Comparison of ENCODE assay signal across 8 mouse cellular contexts in the genomic region with DNA sequence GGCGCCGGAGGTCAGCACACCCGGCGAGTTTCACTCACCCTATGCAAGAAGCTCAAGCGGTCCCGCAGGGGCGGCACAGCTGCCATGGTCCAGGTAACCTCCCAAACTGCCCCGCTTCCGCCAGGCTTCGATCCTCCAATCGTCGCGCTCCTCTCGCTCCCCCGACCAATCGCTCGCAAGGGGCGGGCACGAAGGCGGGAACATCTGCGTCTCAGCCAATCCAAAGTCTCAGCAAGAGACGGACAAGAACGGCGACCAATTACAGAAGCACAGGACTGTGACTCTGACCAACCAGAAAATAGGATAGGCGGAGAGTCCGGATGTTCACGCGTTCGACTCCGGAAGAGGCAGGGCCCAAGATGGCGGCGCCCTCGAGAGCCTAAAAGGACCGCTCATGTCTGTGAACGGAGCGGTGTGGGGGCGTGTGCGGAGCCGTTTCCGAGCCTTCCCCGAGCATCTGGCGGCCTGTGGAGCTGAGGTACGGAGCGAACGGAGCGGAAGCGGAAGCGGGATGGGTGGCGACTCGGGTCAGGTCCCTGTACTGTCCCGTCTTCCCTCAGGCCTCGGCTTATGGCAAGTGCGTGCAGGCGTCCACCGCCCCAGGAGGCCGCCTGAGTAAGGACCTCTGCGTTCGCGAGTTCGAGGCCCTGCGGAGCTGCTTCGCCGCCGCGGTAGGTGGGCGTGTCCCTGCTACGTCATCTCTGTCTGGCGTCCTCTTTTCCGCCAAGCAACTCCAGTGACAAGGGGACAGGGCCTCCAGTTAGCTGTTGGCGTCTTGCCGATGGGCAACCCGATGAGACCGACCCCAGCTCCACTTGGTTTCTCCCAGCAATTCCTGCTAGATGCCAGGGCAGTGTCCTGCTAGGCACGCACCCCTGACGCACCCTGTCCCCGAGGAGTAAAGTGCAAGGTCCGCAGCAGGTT. TPM values are rescaled to one million over a fixed set of nuclear protein-coding genes. Genes with fewer than 3 reads are reported as not detected.
DNase-seq lines count a peak whose midpoint lies in the region; ATAC-seq lines count a peak whose summit lies in the region.

Gene Tepsin (minus strand): TSS at position 144 of the 924 bp plus-strand sequence.
Gene Ndufaf8 (plus strand): TSS at position 341 of the 924 bp plus-strand sequence.

- H3K36me3 ChIP-seq in heart, embryonic 10.5 days: peaks cover 48% of the 10 kb centered on the region
- H3K36me3 ChIP-seq in kidney, embryonic 15.5 days: peaks cover 44% of the 10 kb centered on the region

- WGBS in heart, embryonic 10.5 days: under 1% methylated on average over 77 of the region's 77 CpGs
- under 1% methylated on average over 77 of the region's 77 CpGs for WGBS in kidney, embryonic 15.5 days

- DNase-seq in B cell, adult 2 months: peak; percentile 99
- peak; percentile 99 for DNase-seq in brain, adult 2 months (ENCODE audit: low read depth, low spot score)
- peak; percentile 99 for DNase-seq in heart, embryonic 10.5 days (ENCODE audit: low spot score)
- DNase-seq in liver: peak; percentile 97
- DNase-seq in spleen, postnatal 4 days (ENCODE audit: low spot score in 2 of 2): peak; percentile 97 to 99

- peak; percentile 95 for ATAC-seq in erythroblast, adult 5-6 weeks (replicated peaks; ENCODE audit: low FRiP score, poor library complexity, severe bottlenecking)
- ATAC-seq in kidney, embryonic 15.5 days (replicated peaks; ENCODE audit: low FRiP score): peak; percentile 98
- peak; percentile 96 for ATAC-seq in monocyte, adult 5-6 weeks (replicated peaks; ENCODE audit: insufficient number of reproducible peaks, low FRiP score, low TSS enrichment, poor library complexity, severe bottlenecking)

- peak within 1 kb of the TSS; percentile 92 for H3K4me3 ChIP-seq in heart, embryonic 10.5 days
- peak within 1 kb of the TSS; percentile 95 for H3K4me3 ChIP-seq in kidney, embryonic 15.5 days (replicated peaks)

- H3K9ac ChIP-seq in kidney, embryonic 15.5 days: peak within 1 kb of the TSS; percentile 94

- peaks cover 31% of the 10 kb centered on the region for H3K4me1 ChIP-seq in heart, embryonic 10.5 days
- H3K4me1 ChIP-seq in kidney, embryonic 15.5 days: peaks cover 29% of the 10 kb centered on the region

- H3K4me2 ChIP-seq in kidney, embryonic 15.5 days: peak within 1 kb of the TSS; percentile 90

- no peaks in the 10 kb centered on the region for H3K27me3 ChIP-seq in heart, embryonic 10.5 days (ENCODE audit: insufficient read depth, poor library complexity, severe bottlenecking)
- H3K27me3 ChIP-seq in kidney, embryonic 15.5 days: no peaks in the 10 kb centered on the region

- H3K27ac ChIP-seq in heart, embryonic 10.5 days: peak within 1 kb of the TSS; percentile 95
- H3K27ac ChIP-seq in kidney, embryonic 15.5 days: peak within 1 kb of the TSS; percentile 98

- H3K9me3 ChIP-seq in heart, embryonic 10.5 days: no peaks in the 10 kb centered on the region
- H3K9me3 ChIP-seq in kidney, embryonic 15.5 days (replicated peaks): no peaks in the 10 kb centered on the region

RNA-seq across cellular contexts. Expression of gene Tepsin, which starts in this region (rescaled TPM):
- total RNA-seq in erythroblast, adult 5-6 weeks (2015; ENCODE audit: low replicate concordance): 1.5 and 1.9 TPM in 2 replicates
- 1.1 and 3.8 TPM in 2 replicates for total RNA-seq in erythroblast, adult 5-6 weeks (2017; ENCODE audit: low replicate concordance)
- polyA plus RNA-seq in heart, embryonic 10.5 days (2016; fragmentation: Nextera tagmentation; extraction: Ambion mirVana): 21.2 and 23.2 TPM in 2 replicates
- 19.5 and 22.4 TPM in 2 replicates for polyA plus RNA-seq in kidney, embryonic 15.5 days (2015; fragmentation: Nextera tagmentation; extraction: Ambion mirVana)
- 13.9 to 20.6 TPM (median 17.0 TPM) in 3 replicates for total RNA-seq in monocyte, adult 5-6 weeks (2017)

RNA-seq across cellular contexts. Expression of gene Ndufaf8, which starts in this region (rescaled TPM):
- total RNA-seq in erythroblast, adult 5-6 weeks (2015; ENCODE audit: low replicate concordance): 0.96 and 3.3 TPM in 2 replicates
- 1.4 and 5.3 TPM in 2 replicates for total RNA-seq in erythroblast, adult 5-6 weeks (2017; ENCODE audit: low replicate concordance)
- 92.2 and 106 TPM in 2 replicates for polyA plus RNA-seq in heart, embryonic 10.5 days (2016; fragmentation: Nextera tagmentation; extraction: Ambion mirVana)
- 83.0 and 90.1 TPM in 2 replicates for polyA plus RNA-seq in kidney, embryonic 15.5 days (2015; fragmentation: Nextera tagmentation; extraction: Ambion mirVana)
- total RNA-seq in monocyte, adult 5-6 weeks (2017): 21.0 to 40.3 TPM (median 25.7 TPM) in 3 replicates

Comparison
In these comparisons a context has a peak if more than half of its experiments do, and no peak if none do; other contexts are left out.
1. Peak in every context shown above with its lines: DNase-seq, ATAC-seq, H3K4me3 ChIP-seq and H3K27ac ChIP-seq.